Mouse (Mus musculus) cortical plate, adult 2 months (tissue): ENCODE results near the gene Hnrnpa3.

Experiments
- CTCF ChIP-seq: fragments of 200-500 bp; IDR thresholded peaks from 2 replicates; pipeline ENCODE4 v1.5.1; 2011; ENCODE audit warnings: mild to moderate bottlenecking, control low read depth, low read length; ENCODE audit not compliant: insufficient read depth; ENCODE audit errors: extremely low read depth
- POLR2A ChIP-seq: fragments of 200-500 bp; IDR thresholded peaks from 2 replicates; pipeline ENCODE4 v1.6.1; 2011; ENCODE audit warnings: mild to moderate bottlenecking, low read length, control low read depth; ENCODE audit not compliant: insufficient read depth; ENCODE audit errors: extremely low read depth

GRCm38 (mm10) chr2:75671337-75671660, 12.2 kb downstream of the Hnrnpa3 start:
- TF ChIP-seq CTCF (no peak), POLR2A (no peak)
